Mouse (Mus musculus) bone marrow macrophage, adult 2 months (primary cell): ENCODE measurements at regions not wholly inside any gene's neighbourhood (a gene's known extent, or its start where the extent isn't known, plus 50 kb on each side); places are given as distances from the start of the nearest gene placed in this dataset.

Source experiments
- CTCF ChIP-seq: IDR thresholded peaks from 2 replicates; pipeline ENCODE4 v1.5.1; 2012; ENCODE audit warnings: low read depth, mild to moderate bottlenecking, low read length, moderate library complexity
- POLR2A ChIP-seq: IDR thresholded peaks from 2 replicates; pipeline ENCODE4 v1.6.1; 2012; ENCODE audit warnings: mild to moderate bottlenecking, low read depth, low read length, borderline replicate concordance

DNA sequence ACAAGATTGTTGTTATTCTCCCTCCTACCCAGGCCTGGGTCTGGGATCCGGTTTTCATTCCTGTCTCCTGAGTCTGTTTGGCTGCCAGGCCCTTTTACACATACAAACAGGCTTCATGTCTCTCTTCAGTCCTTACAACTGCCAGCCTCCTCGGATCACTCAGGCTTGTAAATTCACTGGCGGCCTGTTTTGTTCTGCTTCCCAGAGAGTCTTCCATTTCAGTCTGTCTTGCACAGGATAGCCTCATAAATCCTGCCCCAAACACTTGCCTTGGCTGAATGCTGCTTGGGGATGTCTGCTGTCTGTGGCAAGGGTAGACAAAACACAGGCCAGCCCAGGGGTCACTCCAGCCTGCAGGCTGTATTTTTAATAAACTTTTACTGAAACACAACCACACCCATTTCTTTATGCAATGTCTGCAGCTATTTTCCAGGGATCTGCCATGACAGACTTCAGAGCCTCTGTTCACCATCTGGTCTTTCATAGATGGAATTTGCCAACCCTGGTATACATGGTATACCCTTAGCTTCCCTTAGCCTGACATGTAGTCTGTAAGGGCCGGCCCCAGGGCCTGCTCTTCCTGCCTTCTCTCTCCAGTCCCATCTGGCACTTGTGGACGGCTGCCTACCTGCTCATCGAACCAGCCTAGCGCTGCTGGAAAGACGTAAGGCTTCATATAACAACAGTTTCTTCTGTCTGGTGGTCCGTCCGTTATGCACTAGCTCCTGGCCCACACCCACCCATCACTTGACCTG, 149.0 kb upstream of the Mocs1 start:
- no peak for TF ChIP-seq CTCF
- TF ChIP-seq POLR2A, result no peak
